Mouse (Mus musculus) activated CD4-positive, CD25-positive, alpha-beta regulatory T cell (primary cell): ENCODE data around the gene Hacl1. TPM values are rescaled to one million over a fixed set of nuclear protein-coding genes. Genes with fewer than 3 reads are reported as not detected.

Experiments used
- polyA plus RNA-seq, 2 experiments: library from polyadenylated mRNA; unstranded; fragments of 100-300 nt; shearing (Covaris generic); gene quantifications; one replicate each; pipeline ENCODE4 v1.2.1; 2017

Gene Hacl1
- 10 to 100 TPM; 24.5 to 25.1 TPM for polyA plus RNA-seq

DNA sequence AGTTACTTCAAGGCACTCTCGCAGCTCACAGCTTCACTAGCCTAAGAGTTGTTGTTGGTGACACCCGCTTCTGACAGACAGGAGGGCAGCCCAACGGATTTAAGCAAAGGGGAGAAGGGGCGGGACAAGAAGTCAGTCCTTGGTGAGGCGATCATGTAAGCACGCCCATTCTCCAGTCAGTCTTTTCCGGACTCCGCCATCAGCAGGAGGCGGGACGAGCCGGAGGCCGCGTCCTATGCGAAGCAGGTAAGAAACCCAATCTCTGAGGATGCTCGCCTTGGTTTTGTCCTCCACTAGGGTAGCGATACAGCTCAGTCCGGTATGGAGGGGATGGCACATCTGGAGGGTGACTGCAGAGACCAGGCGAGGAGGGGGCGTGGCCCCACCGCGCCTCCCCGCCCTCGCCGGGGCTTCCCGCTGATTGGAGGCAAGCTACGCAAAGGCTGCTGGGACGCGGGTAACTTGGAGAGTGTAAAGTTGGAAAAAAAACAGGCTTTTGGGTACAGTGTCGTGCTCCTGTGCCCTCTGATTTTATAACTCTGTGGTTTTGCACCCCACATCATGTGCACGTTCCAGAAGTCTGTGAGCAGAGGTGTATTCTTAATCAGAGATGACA, at the start of gene Hacl1, which contains the start of gene Btd:
Hacl1 (minus strand) TSS at position 397 of the 616 bp plus-strand sequence.
Btd (plus strand) TSS at position 139 of the 616 bp plus-strand sequence.

DNA sequence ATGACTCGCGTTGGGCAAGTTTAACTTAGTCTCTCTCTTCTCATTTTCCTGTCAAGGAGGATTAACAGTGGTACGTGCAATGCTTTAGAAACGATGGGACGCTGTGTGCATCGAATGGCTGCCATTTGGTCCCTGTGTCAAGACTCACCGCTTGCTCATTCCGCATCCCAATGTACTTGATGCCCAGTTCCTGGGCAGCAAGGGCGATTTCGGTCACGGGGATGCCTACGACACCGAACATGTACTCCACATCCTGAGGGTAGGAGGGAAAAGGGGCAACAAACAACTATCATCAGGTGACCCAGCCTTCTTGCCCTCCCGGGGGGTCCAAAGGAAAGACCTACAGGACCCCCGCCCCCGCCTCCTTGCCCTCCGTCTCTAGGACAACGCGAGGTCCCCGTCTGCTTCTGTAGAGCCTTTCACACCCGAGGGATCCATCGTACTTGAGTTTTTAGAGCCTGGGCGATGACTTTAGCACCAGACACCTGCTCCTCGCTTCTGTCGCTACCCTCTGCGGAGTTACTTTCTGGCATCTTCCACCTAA, 668 bp downstream of the Hacl1 start, which contains the start of gene Gm49387:
Gm49387 (minus strand) TSS at position 533 of the 544 bp plus-strand sequence.

DNA sequence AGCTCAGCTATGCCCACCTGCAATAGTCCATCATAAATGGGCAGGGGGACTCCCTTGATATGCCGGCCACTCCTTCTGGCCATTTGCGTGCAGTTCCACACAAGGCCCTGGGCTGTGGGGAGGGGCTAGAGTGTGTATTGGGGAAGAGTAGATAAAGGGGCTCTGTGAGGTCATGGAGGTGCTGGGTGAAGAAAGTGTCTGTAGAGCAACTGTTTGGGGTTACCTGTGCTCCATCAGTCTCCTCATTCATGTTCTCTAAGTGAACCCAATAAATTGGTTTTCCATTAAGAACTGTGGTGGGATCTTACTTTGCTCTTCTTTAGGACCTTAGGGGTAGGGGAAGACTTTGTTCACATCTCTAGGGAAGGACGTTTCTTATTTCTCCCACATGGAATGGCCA, 49.8 kb downstream of the Hacl1 start, which contains the start of gene Colq:
Colq (minus strand) TSS at position 101 of the 400 bp plus-strand sequence.

Other genes with a start within 250 kb of the Hacl1 start
- gene Sh3bp5, start 205.2 kb downstream of the Hacl1 start, polyA plus RNA-seq = 100 to 1,000 TPM in 1 of 2 experiments, 10 to 100 TPM in 1; 50.2 to 124 TPM
- 10 to 100 TPM; 25.4 to 32.0 TPM for gene Eaf1, start 146.9 kb downstream of the Hacl1 start, polyA plus RNA-seq
- 10 to 100 TPM; 53.0 to 73.7 TPM for gene Mettl6, start 146.2 kb downstream of the Hacl1 start, polyA plus RNA-seq
- gene Colq, start 49.9 kb downstream of the Hacl1 start, polyA plus RNA-seq = 10 to 100 TPM; 11.3 to 13.9 TPM
- 1 to 10 TPM in 1 of 2 experiments, not detected in 1; 1.8 TPM for gene Gm49387, start 408 bp downstream of the Hacl1 start, polyA plus RNA-seq
- gene Btd, start 258 bp downstream of the Hacl1 start, polyA plus RNA-seq = 10 to 100 TPM; 19.3 to 24.0 TPM
- 10 to 100 TPM in 1 of 2 experiments, 1 to 10 TPM in 1; 8.4 to 12.0 TPM for gene Ankrd28, start 189.4 kb upstream of the Hacl1 start, polyA plus RNA-seq